Mouse (Mus musculus) frontal cortex, postnatal 36 days (tissue): Measurements from ENCODE around the gene Cfap44.

Experiments used
- DNase-seq, 2 experiments: peaks; one replicate each; pipeline ENCODE4 v3.0.0; 2022; ENCODE audit warnings: low spot score in 2 of 2

Cfap44 gene

GRCm38 (mm10) chr16:44494441-44495108, 100.0 kb downstream of the Cfap44 start:
- DNase-seq: no peak

- no peak for DNase-seq
Measured at GRCm38 (mm10) chr16:44496971-44497464, 102.4 kb downstream of the Cfap44 start.

GRCm38 (mm10) chr16:44498447-44498846, 103.9 kb downstream of the Cfap44 start:
- no peak for DNase-seq

- DNase-seq: no peak
Measured at GRCm38 (mm10) chr16:44501783-44502182, 107.2 kb downstream of the Cfap44 start.

- DNase-seq: no peak
Measured at GRCm38 (mm10) chr16:44502325-44502724, 107.7 kb downstream of the Cfap44 start.

GRCm38 (mm10) chr16:44502895-44503575, 108.4 kb downstream of the Cfap44 start:
- DNase-seq: no peak

GRCm38 (mm10) chr16:44505243-44505642, 110.6 kb downstream of the Cfap44 start:
- no peak for DNase-seq

- no peak for DNase-seq
Measured at GRCm38 (mm10) chr16:44507027-44507929, 112.7 kb downstream of the Cfap44 start.

GRCm38 (mm10) chr16:44508025-44508424, 113.4 kb downstream of the Cfap44 start:
- no peak for DNase-seq

GRCm38 (mm10) chr16:44508772-44509171, 114.2 kb downstream of the Cfap44 start:
- no peak for DNase-seq

GRCm38 (mm10) chr16:44509458-44510344, 115.1 kb downstream of the Cfap44 start:
- no peak for DNase-seq

- DNase-seq: no peak
Measured at GRCm38 (mm10) chr16:44510521-44511213, 116.1 kb downstream of the Cfap44 start.

GRCm38 (mm10) chr16:44516498-44516897, 121.9 kb downstream of the Cfap44 start:
- no peak for DNase-seq

GRCm38 (mm10) chr16:44523595-44523994, 129.0 kb downstream of the Cfap44 start:
- DNase-seq: no peak

- peak in 1 of 2 experiments; percentile 33 for DNase-seq
Measured at GRCm38 (mm10) chr16:44526044-44526443, 131.4 kb downstream of the Cfap44 start.

GRCm38 (mm10) chr16:44526689-44527088, 132.1 kb downstream of the Cfap44 start:
- DNase-seq: no peak

GRCm38 (mm10) chr16:44527218-44527905, 132.8 kb downstream of the Cfap44 start:
- DNase-seq: no peak

GRCm38 (mm10) chr16:44528955-44529354, 134.4 kb downstream of the Cfap44 start:
- DNase-seq: no peak

GRCm38 (mm10) chr16:44529691-44530090, 135.1 kb downstream of the Cfap44 start:
- DNase-seq: no peak

GRCm38 (mm10) chr16:44530191-44530590, 135.6 kb downstream of the Cfap44 start:
- DNase-seq: no peak
